Mouse (Mus musculus): ENCODE data around the gene Tpbgl.

The Tpbgl gene

GRCm38 (mm10) chr7:99626376-99627270 is at the start of gene Tpbgl:
Tpbgl (minus strand) TSS chr7:99627103.
- peak; percentile 40 for DNase-seq (ENCODE audit: low spot score)

GRCm38 (mm10) chr7:99674890-99675289 is 48.0 kb upstream of the Tpbgl start:
- DNase-seq (ENCODE audit: low spot score): no peak

- DNase-seq (ENCODE audit: low spot score): no peak
Observed at GRCm38 (mm10) chr7:99674209-99674608, 47.3 kb upstream of the Tpbgl start.

GRCm38 (mm10) chr7:99673188-99673587 is 46.3 kb upstream of the Tpbgl start:
- DNase-seq (ENCODE audit: low spot score): no peak

- no peak for DNase-seq (ENCODE audit: low spot score)
Observed at GRCm38 (mm10) chr7:99671544-99672435, 44.9 kb upstream of the Tpbgl start.

GRCm38 (mm10) chr7:99670915-99671314 is 44.0 kb upstream of the Tpbgl start:
- DNase-seq (ENCODE audit: low spot score): no peak

- no peak for DNase-seq (ENCODE audit: low spot score)
Observed at GRCm38 (mm10) chr7:99668802-99669201, 41.9 kb upstream of the Tpbgl start.

- DNase-seq (ENCODE audit: low spot score): no peak
Observed at GRCm38 (mm10) chr7:99667096-99667495, 40.2 kb upstream of the Tpbgl start.

- DNase-seq (ENCODE audit: low spot score): no peak
Observed at GRCm38 (mm10) chr7:99665731-99666452, 39.0 kb upstream of the Tpbgl start.

GRCm38 (mm10) chr7:99664571-99665485 is 37.9 kb upstream of the Tpbgl start:
- no peak for DNase-seq (ENCODE audit: low spot score)

- DNase-seq (ENCODE audit: low spot score): no peak
Observed at GRCm38 (mm10) chr7:99663507-99664220, 36.8 kb upstream of the Tpbgl start.

- no peak for DNase-seq (ENCODE audit: low spot score)
Observed at GRCm38 (mm10) chr7:99662311-99662710, 35.4 kb upstream of the Tpbgl start.

- DNase-seq (ENCODE audit: low spot score): no peak
Observed at GRCm38 (mm10) chr7:99661571-99662230, 34.8 kb upstream of the Tpbgl start.

- no peak for DNase-seq (ENCODE audit: low spot score)
Observed at GRCm38 (mm10) chr7:99661071-99661470, 34.2 kb upstream of the Tpbgl start.

- peak; percentile 64 for DNase-seq (ENCODE audit: low spot score)
Observed at GRCm38 (mm10) chr7:99659379-99660029, 32.6 kb upstream of the Tpbgl start.

GRCm38 (mm10) chr7:99654244-99654643 is 27.3 kb upstream of the Tpbgl start:
- no peak for DNase-seq (ENCODE audit: low spot score)

- no peak for DNase-seq (ENCODE audit: low spot score)
Observed at GRCm38 (mm10) chr7:99649585-99649984, 22.7 kb upstream of the Tpbgl start.

- DNase-seq (ENCODE audit: low spot score): no peak
Observed at GRCm38 (mm10) chr7:99648623-99649022, 21.7 kb upstream of the Tpbgl start.

GRCm38 (mm10) chr7:99644701-99645100 is 17.8 kb upstream of the Tpbgl start:
- DNase-seq (ENCODE audit: low spot score): no peak

Data from T-cell, adult 2 months (primary cell).